Mouse (Mus musculus) spleen, postnatal 14 days (tissue): Measurements from ENCODE around the gene Tmem139.
A peak's percentile ranks its signal among the peaks of the same experiment; 100 is the strongest.

Experiments used
- DNase-seq, 2 experiments: peaks; one replicate each; pipeline ENCODE4 v3.0.0; 2021 to 2022; ENCODE audit warnings: low spot score in 2 of 2

The Tmem139 gene

DNA sequence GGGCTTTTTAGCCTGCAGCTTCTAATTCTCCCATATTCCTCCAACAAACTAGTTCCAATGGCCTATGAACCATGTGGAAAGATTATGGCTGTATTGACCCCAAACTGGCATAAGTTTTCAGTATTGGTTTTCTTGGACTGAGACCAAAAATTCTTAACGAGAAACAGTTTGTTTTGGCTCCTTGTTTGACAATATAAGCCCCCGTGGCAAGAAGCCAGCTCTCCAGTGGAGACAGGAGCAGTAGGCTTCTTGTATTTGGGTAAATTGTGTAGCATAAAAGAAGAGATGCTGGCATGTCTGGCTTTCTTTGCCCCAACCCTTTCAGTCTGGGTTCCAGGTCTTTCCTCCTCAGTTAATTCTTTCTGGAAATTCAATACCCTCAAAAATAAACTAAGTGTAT, 14.4 kb downstream of the Tmem139 start:
- no peak for DNase-seq

DNA sequence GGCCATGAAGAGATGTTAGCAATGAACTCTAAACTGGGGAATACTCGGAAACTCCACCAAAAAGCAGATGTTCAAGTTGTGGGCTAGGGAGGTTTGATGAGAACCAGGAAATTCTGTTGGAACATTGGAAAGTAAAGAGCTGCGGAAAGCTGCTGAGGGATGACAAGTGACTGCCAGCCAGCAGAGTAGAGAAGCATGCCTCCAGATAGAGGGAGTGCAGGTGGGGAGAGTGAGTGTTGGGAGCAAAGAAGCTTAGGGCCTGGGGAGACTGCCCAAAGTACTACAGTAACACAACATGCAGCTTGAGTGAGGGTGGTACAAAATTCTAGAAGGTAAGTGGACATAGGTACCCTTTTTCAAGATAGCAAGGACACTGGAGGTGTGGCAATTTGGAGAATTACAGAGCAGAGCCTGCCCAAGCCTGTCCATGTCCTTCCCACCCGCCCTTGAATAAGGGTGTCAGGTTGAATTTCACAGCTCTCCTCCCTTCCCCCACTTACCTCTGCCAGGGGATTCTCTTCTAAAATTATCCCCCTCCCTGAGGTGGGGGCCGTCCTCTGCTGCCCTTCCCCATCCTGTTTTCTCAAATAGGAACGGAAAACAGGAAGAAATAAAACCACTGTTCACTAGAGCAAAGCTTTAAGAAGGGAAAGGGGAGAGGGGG, 21.2 kb downstream of the Tmem139 start:
- no peak for DNase-seq

DNA sequence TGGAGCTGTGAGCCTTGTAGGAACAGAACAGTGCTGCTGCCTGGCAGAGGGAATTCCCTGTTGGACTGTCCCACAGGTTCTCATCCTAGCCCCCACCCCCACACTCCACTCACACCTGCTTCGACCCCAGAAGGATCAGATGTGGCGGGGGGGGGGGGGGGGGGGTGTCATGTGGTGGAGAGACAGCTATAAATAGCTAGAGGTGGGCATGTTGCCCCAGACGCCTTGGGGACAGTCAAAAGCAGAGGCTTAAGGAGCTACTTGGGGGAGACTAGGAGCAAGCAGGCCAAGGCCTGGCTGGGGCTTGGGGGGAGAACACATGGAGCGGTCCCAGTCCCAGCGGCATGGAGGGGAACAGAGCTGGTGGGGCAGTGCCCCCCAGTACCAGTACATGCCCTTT, 24.7 kb downstream of the Tmem139 start, which contains the start of gene Clcn1:
Gene Clcn1 (plus strand): TSS at position 238 of the 400 bp plus-strand sequence.
- no peak for DNase-seq

DNA sequence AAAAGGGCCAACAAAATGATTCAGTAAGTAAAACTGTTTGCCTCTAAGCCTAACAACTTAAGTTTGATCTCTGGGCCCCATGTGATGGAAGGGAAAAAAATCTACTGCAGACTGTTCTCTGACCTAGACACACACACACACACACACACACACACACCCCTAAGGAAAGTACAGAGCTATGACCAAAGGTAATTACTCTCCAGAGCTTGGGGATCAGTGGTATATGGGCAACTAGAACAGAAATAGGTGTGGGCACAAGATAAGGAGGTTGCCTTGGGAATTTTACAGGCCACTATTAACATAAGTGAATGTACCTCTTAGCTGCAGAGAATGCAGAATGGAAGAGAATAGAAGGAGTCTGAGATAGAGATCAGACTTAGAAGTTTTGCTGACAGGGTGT, 25.8 kb downstream of the Tmem139 start:
- no peak for DNase-seq

GRCm38 (mm10) chr6:42293327-42293726, 31.6 kb downstream of the Tmem139 start:
- peak in 1 of 2 experiments; percentile 31 for DNase-seq

- DNase-seq, result no peak
These were observed 33.9 kb downstream of the Tmem139 start for GRCm38 (mm10) chr6:42295549-42296094.

- no peak for DNase-seq
These were observed 37.6 kb downstream of the Tmem139 start for GRCm38 (mm10) chr6:42299362-42299761.

GRCm38 (mm10) chr6:42309816-42310378, 48.1 kb downstream of the Tmem139 start:
- DNase-seq, result no peak

GRCm38 (mm10) chr6:42310427-42311053, 48.8 kb downstream of the Tmem139 start:
- no peak for DNase-seq
